Mouse (Mus musculus) liver, adult 2 months (tissue): ENCODE results near the gene Spef1.

ENCODE experiments used
- CTCF ChIP-seq: fragments of 200-500 bp; IDR thresholded peaks from 2 replicates; pipeline ENCODE4 v1.5.1; 2011; ENCODE audit warnings: low read depth, low read length, control low read depth
- POLR2A ChIP-seq: fragments of 200-500 bp; IDR thresholded peaks from 2 replicates; pipeline ENCODE4 v1.6.1; 2011; ENCODE audit warnings: low read length, control low read depth; ENCODE audit not compliant: insufficient read depth; ENCODE audit errors: extremely low read depth

- TF ChIP-seq POLR2A (peak; percentile 41; the same call in 1 of the 2 replicates), CTCF (peak; percentile 89)
Observed at GRCm38 (mm10) chr2:131209969-131210792, 23.1 kb upstream of the Spef1 start.
